Mouse (Mus musculus) neural tube, embryonic 11.5 days (tissue): ENCODE data around the gene Zfp423. TPM values are rescaled to one million over a fixed set of nuclear protein-coding genes. Genes with fewer than 3 reads are reported as not detected.
A peak's percentile ranks its signal among the peaks of the same experiment; 100 is the strongest.

Experiments
- ATAC-seq: fragments of 200-750 bp; cut with Nextera tagmentation; 2 replicates; pipeline ENCODE4 v1.8.0; 2017; ENCODE audit warnings: moderate number of reproducible peaks, mild to moderate bottlenecking, moderate TSS enrichment, moderate library complexity; ENCODE audit not compliant: insufficient read depth, low FRiP score, low TSS enrichment
- DNase-seq: peaks from one replicate; pipeline ENCODE4 v3.0.0-alpha.2; 2015; ENCODE audit warnings: low spot score
- H3K27ac ChIP-seq: fragments of 300-500 bp; sonication (generic); 2 replicates; pipeline ENCODE4 v1.5.1; 2014; ENCODE audit warnings: low read depth, mild to moderate bottlenecking, low read length
- H3K27me3 ChIP-seq: fragments of 300-500 bp; sonication (generic); 2 replicates; pipeline ENCODE4 v1.6.1; 2014; ENCODE audit warnings: mild to moderate bottlenecking, low read length, mixed read lengths; ENCODE audit not compliant: control insufficient read depth, insufficient read depth
- H3K36me3 ChIP-seq: fragments of 300-500 bp; sonication (generic); 2 replicates; pipeline ENCODE4 v1.6.1; 2014; ENCODE audit warnings: mild to moderate bottlenecking, low read length, moderate library complexity, mixed read lengths; ENCODE audit not compliant: control insufficient read depth, insufficient read depth
- H3K4me1 ChIP-seq: fragments of 300-500 bp; sonication (generic); 2 replicates; pipeline ENCODE4 v1.6.1; 2014; ENCODE audit warnings: low read length, mixed read lengths; ENCODE audit not compliant: control insufficient read depth, insufficient read depth
- H3K4me2 ChIP-seq: fragments of 300-500 bp; sonication (generic); 2 replicates; pipeline ENCODE4 v1.6.1; 2014; ENCODE audit warnings: low read depth, mild to moderate bottlenecking, moderate library complexity
- H3K4me3 ChIP-seq: fragments of 300-500 bp; sonication (generic); 2 replicates; pipeline ENCODE4 v1.5.1; 2014; ENCODE audit warnings: low read depth, low read length
- H3K9ac ChIP-seq: fragments of 300-500 bp; sonication (generic); 2 replicates; pipeline ENCODE4 v1.6.1; 2014; ENCODE audit warnings: mild to moderate bottlenecking, low read length
- H3K9me3 ChIP-seq: fragments of 300-500 bp; sonication (generic); 2 replicates; pipeline ENCODE4 v1.6.1; 2016; ENCODE audit warnings: low read length; ENCODE audit not compliant: control insufficient read depth
- WGBS: fragments of 180-500 bp; shearing (Covaris S2); extraction: QIAGEN DNeasy Blood & Tissue Kit; methylation state at CpG from one replicate; pipeline ENCODE4 v1.1.7; 2014; 5-methylcytosine and 5-hydroxymethylcytosine counted together
- polyA plus RNA-seq: library from polyadenylated mRNA; unstranded; fragments of >200 nt; fragmentation: Nextera tagmentation; extraction: Ambion mirVana; gene quantifications from 2 replicates; pipeline ENCODE4 v1.2.1, GENCODE M21; 2014

The Zfp423 gene
- polyA plus RNA-seq, 1 experiment from 2014 or later: 40.7 TPM

- Histone ChIP-seq H3K36me3 (no peaks in the 10 kb centered on the region), H3K9ac (no peak overlapping the region), H3K4me1 (peaks cover 20% of the 10 kb centered on the region), H3K4me3 (no peak overlapping the region), H3K9me3 (no peaks in the 10 kb centered on the region), H3K27ac (no peak overlapping the region), H3K27me3 (no peaks in the 10 kb centered on the region), H3K4me2 (no peak overlapping the region)
- 70% methylated on average over 2 of the region's 2 CpGs for WGBS
- DNase-seq (no peak), ATAC-seq (no peak)
These were observed 205.8 kb downstream of the Zfp423 start for GRCm38 (mm10) chr8:87753636-87754035.

DNA sequence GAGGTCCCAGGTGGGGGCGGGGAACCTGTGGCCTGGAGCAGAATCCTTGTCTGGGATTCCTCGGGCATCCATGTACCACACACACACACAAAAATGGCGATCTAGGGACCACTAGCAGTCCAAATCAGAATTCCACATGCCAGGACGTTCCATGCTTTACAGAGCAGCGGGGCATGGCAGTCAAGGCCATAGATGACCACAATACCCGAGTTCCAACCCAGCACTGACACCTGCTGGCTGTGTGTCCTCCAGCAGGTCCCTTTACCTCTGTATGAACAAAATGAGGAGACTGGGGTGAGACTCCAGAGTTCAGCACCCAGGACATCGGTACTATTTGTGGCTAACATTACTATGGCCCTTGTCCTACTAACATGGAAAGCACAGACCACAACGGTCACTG lies 206.2 kb downstream of the Zfp423 start:
- Histone ChIP-seq H3K4me2 (no peak overlapping the region), H3K4me1 (peaks cover 20% of the 10 kb centered on the region), H3K9me3 (no peaks in the 10 kb centered on the region), H3K27me3 (no peaks in the 10 kb centered on the region), H3K36me3 (no peaks in the 10 kb centered on the region), H3K4me3 (no peak overlapping the region), H3K9ac (no peak overlapping the region), H3K27ac (peak overlapping the region; percentile 21; the same call in 1 of the 2 replicates)
- DNase-seq (peak; percentile 43), ATAC-seq (no peak)
- 55% methylated on average over 8 of the region's 8 CpGs for WGBS

DNA sequence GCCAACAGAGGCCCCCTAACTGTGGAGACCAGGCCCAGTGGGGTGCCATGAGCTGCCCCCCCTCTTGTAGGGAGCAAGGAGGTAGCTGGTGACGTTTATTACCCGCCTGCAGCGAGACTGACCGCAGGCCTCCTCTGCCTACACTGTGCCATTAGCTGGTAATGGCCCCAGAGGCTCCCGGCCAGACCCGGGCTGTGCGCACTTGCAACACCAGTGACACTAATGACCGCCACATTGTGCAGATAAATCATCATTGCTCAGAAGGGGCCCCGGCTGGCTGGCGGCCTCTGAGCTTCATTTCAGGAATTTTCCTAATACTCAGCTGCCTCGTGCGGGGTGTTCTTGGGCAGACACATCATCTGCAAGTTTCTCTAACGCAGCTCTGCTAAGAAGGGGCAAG lies 206.7 kb downstream of the Zfp423 start:
- no peaks in the 10 kb centered on the region for H3K36me3 ChIP-seq
- no peak overlapping the region; the same call in 1 of the 2 replicates for H3K9ac ChIP-seq
- no peaks in the 10 kb centered on the region for H3K9me3 ChIP-seq
- H3K4me1 ChIP-seq: peaks cover 21% of the 10 kb centered on the region
- DNase-seq: peak; percentile 46
- no peak overlapping the region for H3K4me3 ChIP-seq
- no peak for ATAC-seq
- no peak overlapping the region for H3K4me2 ChIP-seq
- peak overlapping the region; percentile 34; the same call in 1 of the 2 replicates for H3K27ac ChIP-seq
- no peaks in the 10 kb centered on the region for H3K27me3 ChIP-seq
- 27% methylated on average over 13 of the region's 13 CpGs for WGBS

DNA sequence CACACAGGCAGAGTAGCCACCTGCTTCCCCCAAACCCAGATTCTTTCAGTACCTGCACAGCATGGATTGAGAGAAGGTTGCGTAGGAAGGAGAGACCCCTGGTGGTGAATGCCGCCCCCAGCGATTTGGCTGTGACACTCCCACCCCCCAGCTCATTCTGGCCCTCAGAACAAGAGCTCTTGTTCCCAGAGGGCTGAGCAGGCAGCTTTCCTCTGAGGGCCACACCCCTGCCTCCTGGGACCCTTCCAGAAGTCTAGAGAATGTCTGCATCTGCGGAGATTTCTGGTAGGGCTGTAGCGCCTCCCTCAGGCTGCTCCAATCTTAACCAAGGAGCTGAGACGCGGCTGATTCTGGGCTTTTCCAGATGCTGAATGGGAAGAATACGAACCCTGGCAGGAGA lies 211.8 kb downstream of the Zfp423 start:
- Histone ChIP-seq H3K27ac (no peak overlapping the region; the same call in 1 of the 2 replicates), H3K4me2 (no peak overlapping the region), H3K27me3 (no peaks in the 10 kb centered on the region), H3K36me3 (no peaks in the 10 kb centered on the region), H3K4me1 (peaks cover 31% of the 10 kb centered on the region), H3K9ac (peak overlapping the region; percentile 29; the same call in 1 of the 2 replicates), H3K9me3 (no peaks in the 10 kb centered on the region), H3K4me3 (no peak overlapping the region)
- DNase-seq (peak; percentile 58), ATAC-seq (no peak)
- 18% methylated on average over 8 of the region's 8 CpGs for WGBS

DNA sequence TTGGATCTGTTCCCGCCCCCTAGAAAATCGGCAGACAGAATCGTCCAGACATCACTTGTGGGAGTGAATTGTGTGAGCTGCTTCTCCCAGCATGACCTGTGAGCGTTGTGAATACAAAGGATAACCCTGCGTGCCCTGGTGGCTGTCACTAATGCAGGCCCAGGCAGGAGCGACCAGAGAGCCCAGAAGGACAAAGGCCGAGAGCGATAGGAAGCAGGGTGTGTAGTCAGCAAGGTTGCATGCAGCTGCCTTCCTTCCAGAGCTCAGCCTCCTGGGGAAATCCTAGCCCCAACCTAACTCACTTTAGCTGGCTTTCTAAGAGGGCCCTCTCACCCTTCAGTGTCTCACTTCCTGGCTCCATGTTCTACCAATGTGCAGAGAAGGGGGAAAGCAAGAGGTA lies 212.3 kb downstream of the Zfp423 start:
- WGBS: 21% methylated on average over 8 of the region's 8 CpGs
- H3K4me3 ChIP-seq: no peak overlapping the region
- peak overlapping the region; percentile 20; the same call in 1 of the 2 replicates for H3K27ac ChIP-seq
- no peak for ATAC-seq
- no peaks in the 10 kb centered on the region for H3K36me3 ChIP-seq
- DNase-seq: peak; percentile 38
- H3K9ac ChIP-seq: peak overlapping the region; percentile 29; the same call in 1 of the 2 replicates
- peaks cover 27% of the 10 kb centered on the region for H3K4me1 ChIP-seq
- no peaks in the 10 kb centered on the region for H3K27me3 ChIP-seq
- H3K9me3 ChIP-seq: no peaks in the 10 kb centered on the region
- H3K4me2 ChIP-seq: no peak overlapping the region

DNA sequence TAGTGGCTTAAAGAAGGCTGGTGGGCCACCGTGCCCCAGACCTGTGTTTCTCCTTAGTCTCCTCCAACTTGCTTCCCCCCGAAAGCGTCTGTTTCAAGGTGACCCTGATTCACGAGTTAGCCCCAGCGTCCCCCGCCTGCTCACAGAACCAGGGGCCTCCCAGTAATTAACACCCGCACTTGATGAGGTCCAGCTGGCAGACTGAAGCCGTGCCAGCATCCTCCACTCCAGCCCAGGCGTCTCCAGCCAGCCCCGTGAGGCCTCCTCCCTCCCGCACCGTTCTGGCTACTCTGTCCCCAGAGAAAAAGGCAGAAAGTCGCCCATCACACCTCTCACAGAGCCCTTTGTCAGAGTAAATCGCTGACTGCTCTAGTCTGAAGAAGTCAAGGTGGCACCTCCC lies 213.3 kb downstream of the Zfp423 start:
- no peaks in the 10 kb centered on the region for H3K36me3 ChIP-seq
- no peak overlapping the region for H3K27ac ChIP-seq
- no peaks in the 10 kb centered on the region for H3K9me3 ChIP-seq
- DNase-seq: no peak
- no peak overlapping the region for H3K9ac ChIP-seq
- WGBS: 44% methylated on average over 14 of the region's 14 CpGs
- no peaks in the 10 kb centered on the region for H3K27me3 ChIP-seq
- ATAC-seq: no peak
- H3K4me3 ChIP-seq: no peak overlapping the region
- H3K4me2 ChIP-seq: no peak overlapping the region
- H3K4me1 ChIP-seq: peaks cover 22% of the 10 kb centered on the region

DNA sequence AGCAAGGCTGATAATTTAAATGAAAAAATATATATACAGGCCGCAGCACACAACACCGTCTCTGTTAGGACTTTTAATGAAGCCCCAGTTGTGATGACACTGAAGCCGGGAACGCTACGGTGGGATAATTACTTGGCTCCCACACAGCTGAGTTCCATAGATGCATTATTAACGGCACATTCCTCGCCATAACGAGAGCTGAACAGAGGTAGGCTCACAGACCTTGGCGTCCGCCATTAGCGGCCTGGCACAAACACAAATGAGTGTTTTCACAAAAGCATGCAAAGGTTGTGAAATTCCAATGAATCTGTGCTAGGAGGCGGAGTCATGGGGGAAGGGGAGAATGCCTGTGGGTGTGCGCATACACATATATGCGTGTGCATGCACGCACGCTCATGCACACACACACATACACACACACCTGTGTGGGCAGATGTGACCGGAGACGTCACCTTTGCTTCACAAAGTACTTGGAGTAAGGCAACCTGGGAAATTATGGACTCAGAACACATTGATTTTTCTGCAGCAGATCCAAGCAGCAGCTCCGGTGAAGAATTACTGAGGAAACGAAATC lies 214.2 kb downstream of the Zfp423 start:
- 76% methylated on average over 20 of the region's 20 CpGs for WGBS
- no peak overlapping the region for H3K4me2 ChIP-seq
- ATAC-seq: no peak
- H3K9ac ChIP-seq: no peak overlapping the region
- H3K36me3 ChIP-seq: no peaks in the 10 kb centered on the region
- H3K27ac ChIP-seq: peak overlapping the region; percentile 39; the same call in 1 of the 2 replicates
- H3K4me1 ChIP-seq: peaks cover 22% of the 10 kb centered on the region
- DNase-seq: peak; percentile 35
- H3K27me3 ChIP-seq: no peaks in the 10 kb centered on the region
- H3K9me3 ChIP-seq: no peaks in the 10 kb centered on the region
- no peak overlapping the region for H3K4me3 ChIP-seq

GRCm38 (mm10) chr8:87744556-87744955 lies 214.8 kb downstream of the Zfp423 start:
- Histone ChIP-seq H3K9me3 (no peaks in the 10 kb centered on the region), H3K4me2 (no peak overlapping the region), H3K27ac (peak overlapping the region; percentile 39; the same call in 1 of the 2 replicates), H3K27me3 (no peaks in the 10 kb centered on the region), H3K9ac (no peak overlapping the region), H3K4me1 (peaks cover 22% of the 10 kb centered on the region), H3K36me3 (no peaks in the 10 kb centered on the region), H3K4me3 (no peak overlapping the region)
- ATAC-seq (no peak), DNase-seq (no peak)
- 90% methylated on average over 6 of the region's 6 CpGs for WGBS

GRCm38 (mm10) chr8:87742016-87742415 lies 217.4 kb downstream of the Zfp423 start:
- no peak overlapping the region for H3K27ac ChIP-seq
- no peaks in the 10 kb centered on the region for H3K36me3 ChIP-seq
- no peaks in the 10 kb centered on the region for H3K9me3 ChIP-seq
- no peak overlapping the region for H3K4me2 ChIP-seq
- WGBS: 85% methylated on average over 19 of the region's 19 CpGs
- peaks cover 12% of the 10 kb centered on the region for H3K4me1 ChIP-seq
- no peak overlapping the region for H3K9ac ChIP-seq
- no peak for DNase-seq
- H3K27me3 ChIP-seq: no peaks in the 10 kb centered on the region
- H3K4me3 ChIP-seq: no peak overlapping the region
- no peak for ATAC-seq
